Mouse (Mus musculus) neural tube, embryonic 10.5 days (tissue): ENCODE data around the gene Il16.
A peak's percentile ranks its signal among the peaks of the same experiment; 100 is the strongest.

Source experiments
- DNase-seq: peaks from one replicate; pipeline ENCODE4 v3.0.0-alpha.2; 2017; ENCODE audit warnings: low spot score; ENCODE audit errors: extremely low spot score

Il16 gene

GRCm38 (mm10) chr7:83745413-83746106, at the start of gene Il16:
Gene Il16, minus strand, starts transcription at chr7:83745726.
- no peak for DNase-seq

GRCm38 (mm10) chr7:83794705-83795104, 49.2 kb upstream of the Il16 start, which contains the start of gene Cfap161:
Gene Cfap161, minus strand, starts transcription at chr7:83794880.
- DNase-seq, result peak; percentile 83

- no peak for DNase-seq
These were observed 48.6 kb upstream of the Il16 start for GRCm38 (mm10) chr7:83794006-83794683.

- DNase-seq, result no peak
These were observed 35.4 kb upstream of the Il16 start for GRCm38 (mm10) chr7:83780881-83781280.

GRCm38 (mm10) chr7:83780026-83780425, 34.5 kb upstream of the Il16 start:
- DNase-seq, result no peak

GRCm38 (mm10) chr7:83779028-83779427, 33.5 kb upstream of the Il16 start:
- no peak for DNase-seq

GRCm38 (mm10) chr7:83778516-83778915, 33.0 kb upstream of the Il16 start:
- no peak for DNase-seq

- DNase-seq, result peak; percentile 26
These were observed 29.2 kb upstream of the Il16 start for GRCm38 (mm10) chr7:83774721-83775120.

GRCm38 (mm10) chr7:83763674-83764073, 18.1 kb upstream of the Il16 start:
- no peak for DNase-seq

GRCm38 (mm10) chr7:83762336-83762735, 16.8 kb upstream of the Il16 start:
- DNase-seq, result no peak

GRCm38 (mm10) chr7:83751055-83751454, 5.5 kb upstream of the Il16 start:
- DNase-seq, result no peak

GRCm38 (mm10) chr7:83748405-83748804, 2.9 kb upstream of the Il16 start:
- DNase-seq, result no peak

- DNase-seq, result no peak
These were observed 671 bp upstream of the Il16 start for GRCm38 (mm10) chr7:83746107-83746687.

- no peak for DNase-seq
These were observed 487 bp downstream of the Il16 start for GRCm38 (mm10) chr7:83745065-83745412.

- DNase-seq, result no peak
These were observed 1.3 kb downstream of the Il16 start for GRCm38 (mm10) chr7:83744250-83744649.

- DNase-seq, result no peak
These were observed 2.8 kb downstream of the Il16 start for GRCm38 (mm10) chr7:83742690-83743089.

- DNase-seq, result no peak
These were observed 3.5 kb downstream of the Il16 start for GRCm38 (mm10) chr7:83742026-83742425.

GRCm38 (mm10) chr7:83739680-83740310, 5.7 kb downstream of the Il16 start:
- no peak for DNase-seq

GRCm38 (mm10) chr7:83738623-83739462, 6.7 kb downstream of the Il16 start:
- no peak for DNase-seq

- no peak for DNase-seq
These were observed 7.5 kb downstream of the Il16 start for GRCm38 (mm10) chr7:83737914-83738490.
